Mouse (Mus musculus): Measurements from ENCODE around the gene Stx2.

DNA sequence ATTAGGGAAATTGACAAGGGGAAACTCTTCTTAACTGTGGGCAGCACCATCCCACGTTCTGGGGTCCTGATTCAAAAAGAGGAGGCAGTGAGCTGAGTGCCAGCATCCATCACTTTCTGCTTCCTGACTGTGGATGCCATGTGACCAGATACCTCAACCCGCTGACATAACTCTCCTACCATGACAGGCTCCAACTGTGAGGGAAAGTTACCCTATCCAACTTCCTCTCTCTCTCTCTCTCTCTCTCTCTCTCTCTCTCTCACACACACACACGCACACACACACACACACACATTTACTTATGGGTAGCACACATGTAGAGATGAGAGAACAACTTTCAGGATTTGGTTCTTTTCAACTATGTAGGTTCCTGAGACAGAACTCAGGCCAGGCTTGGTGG lies 1.2 kb upstream of the Stx2 start:
- TF ChIP-seq CTCF (IDR thresholded peaks at IDR 0.05), result no peak
- TF ChIP-seq EP300 (IDR thresholded peaks at IDR 0.05), result no peak

All from lung, postnatal 0 days (tissue).